Mouse (Mus musculus): Measurements from ENCODE around the gene Runx2. TPM values are rescaled to one million over a fixed set of nuclear protein-coding genes. Genes with fewer than 3 reads are reported as not detected.

The Runx2 gene
- polyA plus RNA-seq, 1 experiment from 2014 or later, result 0.34 TPM

DNA sequence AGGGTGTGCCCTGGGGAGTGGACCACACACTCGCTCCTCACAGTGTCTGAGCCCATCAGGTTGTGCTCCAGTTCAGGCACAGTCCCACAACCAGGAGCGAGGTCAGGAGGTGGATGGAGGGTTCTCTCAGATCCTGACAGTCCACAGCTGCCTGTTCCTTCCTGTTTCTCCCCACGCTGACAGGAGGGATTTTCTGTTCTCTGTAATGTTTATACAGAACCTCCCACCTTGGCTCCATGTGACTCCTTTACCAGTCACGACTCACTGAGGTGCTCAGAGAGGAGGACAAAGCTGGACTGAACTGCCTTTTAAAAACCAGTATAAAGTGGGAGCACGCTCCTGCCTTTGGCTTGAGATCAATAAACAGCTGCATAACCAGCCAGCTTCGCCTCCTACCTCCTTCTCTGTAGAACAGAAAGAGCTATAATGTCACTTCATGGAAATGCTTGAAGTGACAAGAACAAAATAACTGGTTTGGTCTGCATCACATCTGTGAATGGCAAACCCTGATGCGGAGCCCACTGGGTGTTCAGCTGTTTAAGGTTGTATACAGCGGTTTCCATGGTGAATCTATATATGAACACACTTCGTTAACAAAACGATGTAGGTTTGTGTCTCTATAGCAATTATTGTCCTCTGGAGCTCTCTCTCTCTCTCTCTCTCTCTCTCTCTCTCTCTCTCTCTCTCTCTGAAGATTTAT, 177.3 kb downstream of the Runx2 start:
- H3K9ac ChIP-seq (replicated peaks), result no peak overlapping the region
- no peak for TF ChIP-seq EP300 (IDR thresholded peaks at IDR 0.05; ENCODE audit: low read depth)
- no peak for TF ChIP-seq CTCF (IDR thresholded peaks at IDR 0.05; ENCODE audit: low read depth)
- no peak overlapping the region for H3K4me3 ChIP-seq (ENCODE audit: low read depth, low read length)
- no peak for ATAC-seq
- no peaks in the 10 kb centered on the region for H3K36me3 ChIP-seq (replicated peaks; ENCODE audit: insufficient read depth, low read length)
- 75% methylated on average over 10 of the region's 10 CpGs for WGBS (ENCODE audit: insufficient replicate concordance)
- H3K27me3 ChIP-seq (ENCODE audit: insufficient read depth, low read length), result no peaks in the 10 kb centered on the region
- DNase-seq, result no peak
- H3K27ac ChIP-seq (ENCODE audit: low read depth), result no peak overlapping the region
- H3K4me2 ChIP-seq (ENCODE audit: low read depth, low read length), result no peak overlapping the region
- H3K9me3 ChIP-seq (ENCODE audit: low read length), result no peaks in the 10 kb centered on the region
- 0 out of 2 replicates have a peak, but pooled peaks cover 2% of the 10 kb centered on the region for H3K4me1 ChIP-seq (ENCODE audit: insufficient read depth)

DNA sequence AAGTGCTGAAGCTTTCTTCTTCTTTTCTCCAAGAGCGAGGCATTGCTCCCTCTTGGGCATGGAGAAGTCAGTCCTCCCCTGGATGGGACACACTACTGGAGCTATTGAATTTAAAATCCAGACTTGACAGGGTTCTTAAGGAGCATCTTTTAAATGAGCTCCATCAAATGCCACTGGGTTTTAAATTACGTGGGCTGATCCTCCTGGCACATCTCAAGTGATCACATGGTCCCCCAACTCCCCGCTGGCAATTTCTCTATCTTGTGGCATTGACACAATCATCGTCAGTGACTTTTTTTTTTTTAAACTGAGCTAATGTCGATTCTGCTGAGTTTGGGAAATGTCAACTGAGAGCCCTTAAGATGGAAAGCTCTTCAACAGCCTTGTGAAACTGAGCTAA, 180.1 kb downstream of the Runx2 start:
- H3K9me3 ChIP-seq (ENCODE audit: low read length), result no peaks in the 10 kb centered on the region
- H3K4me3 ChIP-seq (ENCODE audit: low read depth, low read length), result no peak overlapping the region
- H3K4me1 ChIP-seq (ENCODE audit: insufficient read depth), result peaks cover 5% of the 10 kb centered on the region; the same call in 1 of the 2 replicates
- no peak overlapping the region for H3K4me2 ChIP-seq (ENCODE audit: low read depth, low read length)
- 76% methylated on average over 5 of the region's 5 CpGs for WGBS (ENCODE audit: insufficient replicate concordance)
- no peaks in the 10 kb centered on the region for H3K36me3 ChIP-seq (replicated peaks; ENCODE audit: insufficient read depth, low read length)
- H3K9ac ChIP-seq (replicated peaks), result no peak overlapping the region
- DNase-seq, result no peak
- no peak for ATAC-seq
- TF ChIP-seq EP300 (IDR thresholded peaks at IDR 0.05; ENCODE audit: low read depth) (no peak), CTCF (IDR thresholded peaks at IDR 0.05; ENCODE audit: low read depth) (no peak)
- no peak overlapping the region for H3K27ac ChIP-seq (ENCODE audit: low read depth)
- H3K27me3 ChIP-seq (ENCODE audit: insufficient read depth, low read length), result no peaks in the 10 kb centered on the region

DNA sequence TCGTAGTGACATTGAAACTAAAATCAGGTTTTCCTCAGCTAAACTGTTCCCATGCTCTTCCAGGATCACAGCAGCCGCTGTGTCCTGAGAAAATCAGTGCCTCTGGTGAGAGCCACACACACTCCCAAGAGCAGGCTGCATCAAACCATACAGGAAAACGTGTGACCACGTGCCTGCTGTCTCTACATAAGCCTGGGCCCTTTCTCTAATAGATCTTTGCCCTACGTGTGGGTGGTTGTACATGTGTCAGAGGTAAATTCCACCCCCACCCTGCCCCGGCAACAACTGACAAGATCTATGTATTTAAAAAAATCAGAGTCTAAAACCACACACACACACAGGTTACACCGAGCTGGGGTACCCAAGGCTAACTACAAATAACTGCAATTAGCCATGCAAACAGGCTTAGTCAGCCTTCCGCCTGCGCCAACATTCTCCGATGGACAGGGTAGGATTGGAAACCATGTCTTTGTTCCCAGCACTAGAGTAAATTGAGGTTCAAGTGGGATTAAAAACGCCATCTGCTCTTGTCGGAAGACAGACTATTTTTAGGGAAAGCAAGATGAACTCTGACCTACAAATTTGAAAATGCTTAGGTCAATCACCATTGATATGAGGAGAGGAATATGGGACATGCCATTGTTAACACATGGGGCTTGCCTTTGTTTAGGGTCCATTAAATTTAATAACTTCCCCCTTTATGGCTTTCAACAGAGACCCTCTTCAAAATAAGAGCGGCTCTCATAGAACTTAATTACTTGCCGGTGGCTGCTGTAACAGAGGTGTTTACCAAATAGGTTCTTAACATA, 180.8 kb downstream of the Runx2 start:
- Histone ChIP-seq H3K9ac (replicated peaks) (no peak overlapping the region), H3K27ac (ENCODE audit: low read depth) (no peak overlapping the region), H3K9me3 (ENCODE audit: low read length) (no peaks in the 10 kb centered on the region), H3K4me2 (ENCODE audit: low read depth, low read length) (no peak overlapping the region), H3K4me3 (ENCODE audit: low read depth, low read length) (no peak overlapping the region), H3K36me3 (replicated peaks; ENCODE audit: insufficient read depth, low read length) (no peaks in the 10 kb centered on the region), H3K4me1 (ENCODE audit: insufficient read depth) (peaks cover 5% of the 10 kb centered on the region; the same call in 1 of the 2 replicates), H3K27me3 (ENCODE audit: insufficient read depth, low read length) (no peaks in the 10 kb centered on the region)
- TF ChIP-seq EP300 (IDR thresholded peaks at IDR 0.05; ENCODE audit: low read depth) (no peak), CTCF (IDR thresholded peaks at IDR 0.05; ENCODE audit: low read depth) (no peak)
- no peak for DNase-seq
- no peak for ATAC-seq
- 78% methylated on average over 14 of the region's 14 CpGs for WGBS (ENCODE audit: insufficient replicate concordance)

DNA sequence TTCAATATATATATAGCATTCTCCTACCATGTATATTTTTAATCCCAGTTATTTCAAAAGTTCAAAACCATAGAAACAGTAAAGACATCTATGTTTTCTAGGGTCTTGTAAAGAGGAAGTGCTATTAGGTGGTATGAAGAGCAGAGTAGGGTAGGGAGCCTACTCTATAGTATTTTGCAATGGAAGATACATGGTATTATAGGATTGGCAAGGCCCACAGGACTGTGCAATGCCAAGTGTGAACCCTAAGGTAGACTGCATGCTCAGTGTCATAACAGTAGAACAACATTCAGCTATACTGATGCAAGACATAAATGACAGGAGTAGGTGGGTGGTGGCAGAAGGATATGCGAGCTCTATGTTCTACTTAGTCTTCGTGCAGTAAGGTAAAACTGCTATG, 181.7 kb downstream of the Runx2 start:
- no peak overlapping the region for H3K4me2 ChIP-seq (ENCODE audit: low read depth, low read length)
- no peaks in the 10 kb centered on the region for H3K36me3 ChIP-seq (replicated peaks; ENCODE audit: insufficient read depth, low read length)
- 81% methylated on average over 2 of the region's 2 CpGs for WGBS (ENCODE audit: insufficient replicate concordance)
- no peak overlapping the region for H3K4me3 ChIP-seq (ENCODE audit: low read depth, low read length)
- H3K9ac ChIP-seq (replicated peaks), result no peak overlapping the region
- peaks cover 5% of the 10 kb centered on the region; the same call in 1 of the 2 replicates for H3K4me1 ChIP-seq (ENCODE audit: insufficient read depth)
- no peaks in the 10 kb centered on the region for H3K27me3 ChIP-seq (ENCODE audit: insufficient read depth, low read length)
- no peaks in the 10 kb centered on the region for H3K9me3 ChIP-seq (ENCODE audit: low read length)
- no peak for TF ChIP-seq CTCF (IDR thresholded peaks at IDR 0.05; ENCODE audit: low read depth)
- TF ChIP-seq EP300 (IDR thresholded peaks at IDR 0.05; ENCODE audit: low read depth), result no peak
- H3K27ac ChIP-seq (ENCODE audit: low read depth), result no peak overlapping the region
- DNase-seq, result no peak
- no peak for ATAC-seq

DNA sequence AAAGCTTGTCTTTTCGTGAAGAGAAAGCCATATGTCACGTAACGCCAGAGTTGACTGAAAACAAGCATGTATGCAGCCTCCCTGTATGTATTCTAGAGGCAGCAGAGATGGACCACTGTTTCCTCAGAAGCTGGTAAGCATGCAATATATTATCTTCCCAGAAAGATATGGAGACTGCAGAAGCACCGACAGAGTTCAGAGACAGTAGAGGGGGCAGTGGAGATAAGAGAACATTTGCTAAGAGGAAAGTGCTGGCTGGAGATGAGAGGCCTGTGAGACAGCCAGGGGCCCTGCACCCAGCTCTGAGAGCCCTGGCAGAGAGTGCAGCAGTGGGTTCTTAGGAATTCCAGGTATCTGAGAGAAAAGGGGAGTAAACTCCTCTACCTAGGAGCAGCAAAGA, 182.3 kb downstream of the Runx2 start:
- Histone ChIP-seq H3K27me3 (ENCODE audit: insufficient read depth, low read length) (no peaks in the 10 kb centered on the region), H3K27ac (ENCODE audit: low read depth) (no peak overlapping the region), H3K4me2 (ENCODE audit: low read depth, low read length) (no peak overlapping the region), H3K4me1 (ENCODE audit: insufficient read depth) (peaks cover 5% of the 10 kb centered on the region; the same call in 1 of the 2 replicates), H3K9ac (replicated peaks) (no peak overlapping the region), H3K9me3 (ENCODE audit: low read length) (no peaks in the 10 kb centered on the region), H3K36me3 (replicated peaks; ENCODE audit: insufficient read depth, low read length) (no peaks in the 10 kb centered on the region), H3K4me3 (ENCODE audit: low read depth, low read length) (no peak overlapping the region)
- TF ChIP-seq EP300 (IDR thresholded peaks at IDR 0.05; ENCODE audit: low read depth), result no peak
- no peak for TF ChIP-seq CTCF (IDR thresholded peaks at IDR 0.05; ENCODE audit: low read depth)
- DNase-seq, result no peak
- ATAC-seq, result no peak
- 46% methylated on average over 4 of the region's 4 CpGs for WGBS (ENCODE audit: insufficient replicate concordance)

DNA sequence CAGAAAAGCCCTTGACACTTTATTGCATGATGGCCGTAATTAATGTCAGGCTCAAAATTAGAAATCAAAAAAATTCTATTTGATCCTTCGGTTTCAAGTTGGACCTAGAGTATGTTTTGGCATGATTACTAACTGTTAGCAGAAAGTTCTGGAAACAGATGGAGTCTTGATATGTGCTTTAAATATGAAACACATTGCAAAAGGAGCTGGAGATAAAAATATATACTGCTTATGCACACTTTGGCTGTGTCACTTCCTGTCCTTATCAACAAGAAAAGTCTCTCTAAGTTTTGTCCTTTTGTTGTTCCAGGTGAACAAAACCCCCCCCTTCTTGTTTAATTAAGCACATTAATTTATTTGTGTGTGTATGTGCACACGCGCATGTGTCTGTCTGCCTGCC, 183.0 kb downstream of the Runx2 start:
- H3K27me3 ChIP-seq (ENCODE audit: insufficient read depth, low read length), result no peaks in the 10 kb centered on the region
- DNase-seq, result no peak
- no peak overlapping the region for H3K4me2 ChIP-seq (ENCODE audit: low read depth, low read length)
- no peak overlapping the region for H3K9ac ChIP-seq (replicated peaks)
- peaks cover 5% of the 10 kb centered on the region; the same call in 1 of the 2 replicates for H3K4me1 ChIP-seq (ENCODE audit: insufficient read depth)
- no peak overlapping the region for H3K4me3 ChIP-seq (ENCODE audit: low read depth, low read length)
- no peaks in the 10 kb centered on the region for H3K36me3 ChIP-seq (replicated peaks; ENCODE audit: insufficient read depth, low read length)
- H3K27ac ChIP-seq (ENCODE audit: low read depth), result no peak overlapping the region
- 74% methylated on average over 4 of the region's 4 CpGs for WGBS (ENCODE audit: insufficient replicate concordance)
- TF ChIP-seq CTCF (IDR thresholded peaks at IDR 0.05; ENCODE audit: low read depth) (no peak), EP300 (IDR thresholded peaks at IDR 0.05; ENCODE audit: low read depth) (no peak)
- no peaks in the 10 kb centered on the region for H3K9me3 ChIP-seq (ENCODE audit: low read length)
- ATAC-seq, result no peak
